Mouse (Mus musculus) E14TG2a.4 (cell line): ENCODE results near the gene Clybl.

Source experiments
- CTCF ChIP-seq: conservative IDR thresholded peaks from 2 replicates; pipeline ENCODE4 v1.5.1; 2014; ENCODE audit warnings: low read length
- POU5F1 ChIP-seq: IDR thresholded peaks from 2 replicates; pipeline ENCODE4 v1.6.1; 2014; ENCODE audit warnings: low read length, borderline replicate concordance

GRCm38 (mm10) chr14:122190941-122191510, 9.5 kb downstream of the Clybl start:
- TF ChIP-seq CTCF, result peak; percentile 98
- no peak for TF ChIP-seq POU5F1
